8 mouse cellular contexts compared by ENCODE assay signal in the genomic region with DNA sequence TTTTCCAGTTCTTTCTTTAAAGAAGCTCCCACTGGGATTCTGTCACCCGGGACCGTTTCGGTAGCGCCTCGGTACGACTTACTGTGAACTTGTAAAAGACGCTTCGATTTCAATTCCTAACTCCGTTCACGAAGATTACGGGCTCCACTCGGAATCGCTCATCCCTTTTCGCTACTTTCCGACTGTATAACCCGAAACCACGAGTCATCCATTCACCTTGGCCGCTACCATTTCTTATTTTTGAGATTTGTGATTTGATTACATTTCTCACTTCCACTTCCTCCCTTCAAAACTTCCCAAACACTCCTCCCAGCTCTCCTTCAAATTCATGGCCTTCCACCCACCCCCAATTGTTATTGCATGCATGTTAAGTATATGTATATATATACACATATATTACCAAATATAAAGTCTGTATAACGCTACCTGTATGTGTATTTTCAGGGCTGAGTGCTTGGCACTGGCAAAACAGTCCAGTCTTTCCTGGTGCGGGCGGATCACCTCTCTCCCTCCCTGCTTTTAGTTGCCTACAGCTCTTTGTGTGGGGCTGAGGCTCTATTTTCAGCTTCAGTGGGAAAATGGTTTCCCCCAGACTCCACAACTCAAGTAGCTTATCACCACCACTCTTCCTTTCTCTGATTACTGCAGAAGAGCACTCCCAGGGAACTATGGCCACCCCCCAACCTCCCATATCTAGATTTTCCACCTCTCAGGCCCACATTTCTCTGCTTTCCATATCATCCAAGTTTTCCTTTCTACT. TPM values are rescaled to one million over a fixed set of nuclear protein-coding genes. Genes with fewer than 3 reads are reported as not detected.
DNase-seq lines count a peak whose midpoint lies in the region; ATAC-seq and TF ChIP-seq lines count a peak whose summit lies in the region.
"Had no signal": no experiment of that assay in that cellular context is flagged by ENCODE, and none has a peak within 500 bp of the region (broad histone marks: within the 10 kb centered on the region; RNA-seq: fewer than 3 reads in every experiment).

No protein-coding gene starts in this region.

- peak overlapping the region; percentile 17; the same call in 1 of the 2 replicates for H3K9ac ChIP-seq in forebrain, embryonic 15.5 days (replicated peaks)
- peak overlapping the region; percentile 46 for H3K9ac ChIP-seq in liver, embryonic 15.5 days

- peaks cover 4% of the 10 kb centered on the region for H3K4me1 ChIP-seq in testis, adult 2 months (ENCODE audit: control insufficient read depth, insufficient read depth, low read length)
- H3K4me1 ChIP-seq in forebrain, embryonic 15.5 days = peaks cover 12% of the 10 kb centered on the region
- peaks cover 33% of the 10 kb centered on the region for H3K4me1 ChIP-seq in liver, embryonic 15.5 days (replicated peaks)

- H3K27me3 ChIP-seq in testis, adult 2 months (ENCODE audit: control insufficient read depth, insufficient read depth, low read length) = no peaks in the 10 kb centered on the region
- no peaks in the 10 kb centered on the region for H3K27me3 ChIP-seq in forebrain, embryonic 15.5 days
- peaks cover 40% of the 10 kb centered on the region for H3K27me3 ChIP-seq in liver, embryonic 15.5 days

- 6% methylated on average over 21 of the region's 21 CpGs for WGBS in forebrain, embryonic 15.5 days
- WGBS in liver, embryonic 15.5 days (ENCODE audit: insufficient replicate concordance) = 3% methylated on average over 21 of the region's 21 CpGs

- no peak for TF ChIP-seq CTCF in testis, adult 2 months (IDR thresholded peaks at IDR 0.05; ENCODE audit: control insufficient read depth, insufficient read depth, insufficient replicate concordance, low read depth, low read length)

- no peaks in the 10 kb centered on the region for H3K9me3 ChIP-seq in forebrain, embryonic 15.5 days
- no peaks in the 10 kb centered on the region for H3K9me3 ChIP-seq in liver, embryonic 15.5 days (replicated peaks)

- no peak for TF ChIP-seq POLR2A in testis, adult 2 months (IDR thresholded peaks at IDR 0.05; ENCODE audit: control insufficient read depth, low read depth, low read length)

- peaks cover 2% of the 10 kb centered on the region; the same call in 1 of the 2 replicates for H3K36me3 ChIP-seq in testis, adult 2 months (ENCODE audit: control insufficient read depth, insufficient read depth, low read length)
- H3K36me3 ChIP-seq in forebrain, embryonic 15.5 days = peaks cover 14% of the 10 kb centered on the region
- peaks cover 33% of the 10 kb centered on the region for H3K36me3 ChIP-seq in liver, embryonic 15.5 days (replicated peaks)

- DNase-seq in testis, postnatal 10 days (ENCODE audit: low spot score) = no peak
- no peak for DNase-seq in adrenal gland, postnatal 25 days
- no peak for DNase-seq in cerebellum, adult 9-11 months

- H3K4me3 ChIP-seq in testis, adult 2 months (ENCODE audit: control insufficient read depth, low read depth, low read length) = peak overlapping the region; percentile 14
- peak overlapping the region; percentile 42 for H3K4me3 ChIP-seq in forebrain, embryonic 15.5 days
- peak overlapping the region; percentile 58 for H3K4me3 ChIP-seq in liver, embryonic 15.5 days (replicated peaks)

- no peak for ATAC-seq in forebrain, embryonic 15.5 days (replicated peaks)
- no peak for ATAC-seq in liver, embryonic 15.5 days (ENCODE audit: insufficient read depth)
- no peak for ATAC-seq in erythroid progenitor cell, adult 5-6 weeks (replicated peaks; ENCODE audit: low FRiP score, poor library complexity, severe bottlenecking)

- peak overlapping the region; percentile 48 for H3K4me2 ChIP-seq in forebrain, embryonic 15.5 days (replicated peaks)
- peak overlapping the region; percentile 69 for H3K4me2 ChIP-seq in liver, embryonic 15.5 days

- no peak overlapping the region for H3K27ac ChIP-seq in testis, adult 2 months (ENCODE audit: control insufficient read depth, insufficient read depth, low read depth, low read length)
- H3K27ac ChIP-seq in forebrain, embryonic 15.5 days (replicated peaks) = no peak overlapping the region; the same call in 1 of the 2 replicates
- H3K27ac ChIP-seq in liver, embryonic 15.5 days (replicated peaks) = 0 out of 2 replicates have a peak overlapping the region, but pooled peaks have one; percentile 9

RNA-seq across cellular contexts. Expression of gene Hes7, which starts 9.0 kb away (rescaled TPM):
- 0.17 TPM in 2 replicates for polyA plus RNA-seq in testis, adult 2 months (2012; rRNA removed)
- 0.42 and 0.46 TPM in 2 replicates for polyA plus RNA-seq in forebrain, embryonic 15.5 days (2015; fragmentation: Nextera tagmentation; extraction: Ambion mirVana)
- polyA plus RNA-seq in liver, embryonic 15.5 days (2015; fragmentation: Nextera tagmentation; extraction: Ambion mirVana) = 0.12 and 0.18 TPM in 2 replicates
- total RNA-seq in adrenal gland, postnatal 25 days (2021) = not detected in 2 replicates
- total RNA-seq in erythroid progenitor cell, adult 5-6 weeks (2015; ENCODE audit: low replicate concordance) = not detected in 2 replicates
- not detected in 2 replicates for total RNA-seq in erythroid progenitor cell, adult 5-6 weeks (2017; ENCODE audit: low replicate concordance)

RNA-seq across cellular contexts. Expression of gene 9130213A22Rik, which starts 11.2 kb away (rescaled TPM):
- polyA plus RNA-seq in testis, adult 2 months (2012; rRNA removed) = 0.24 and 0.28 TPM in 2 replicates
- 0.31 and 0.38 TPM in 2 replicates for polyA plus RNA-seq in forebrain, embryonic 15.5 days (2015; fragmentation: Nextera tagmentation; extraction: Ambion mirVana)
- 0.07 TPM in 1 of 2 replicates, not detected in the other for polyA plus RNA-seq in liver, embryonic 15.5 days (2015; fragmentation: Nextera tagmentation; extraction: Ambion mirVana)
- 1.2 and 1.6 TPM in 2 replicates for total RNA-seq in adrenal gland, postnatal 25 days (2021)
- total RNA-seq in erythroid progenitor cell, adult 5-6 weeks (2015; ENCODE audit: low replicate concordance) = not detected in 2 replicates
- total RNA-seq in erythroid progenitor cell, adult 5-6 weeks (2017; ENCODE audit: low replicate concordance) = not detected in 2 replicates

RNA-seq across cellular contexts. Expression of gene Aloxe3, which starts 14.5 kb away (rescaled TPM):
- polyA plus RNA-seq in testis, adult 2 months (2012; rRNA removed) = 6.1 and 7.0 TPM in 2 replicates
- polyA plus RNA-seq in forebrain, embryonic 15.5 days (2015; fragmentation: Nextera tagmentation; extraction: Ambion mirVana) = 2.2 and 3.6 TPM in 2 replicates
- 0.13 TPM in 1 of 2 replicates, not detected in the other for polyA plus RNA-seq in liver, embryonic 15.5 days (2015; fragmentation: Nextera tagmentation; extraction: Ambion mirVana)
- total RNA-seq in adrenal gland, postnatal 25 days (2021) = 0.64 and 2.8 TPM in 2 replicates
- not detected in 2 replicates for total RNA-seq in erythroid progenitor cell, adult 5-6 weeks (2015; ENCODE audit: low replicate concordance)
- 3.1 TPM in 1 of 2 replicates, not detected in the other for total RNA-seq in erythroid progenitor cell, adult 5-6 weeks (2017; ENCODE audit: low replicate concordance)
- total RNA-seq: neutrophil, adult 5-6 weeks had no signal

RNA-seq across cellular contexts. Expression of gene Per1, which starts 16.2 kb away (rescaled TPM):
- polyA plus RNA-seq in testis, adult 2 months (2012; rRNA removed) = 103 and 106 TPM in 2 replicates
- 7.6 and 8.2 TPM in 2 replicates for polyA plus RNA-seq in forebrain, embryonic 15.5 days (2015; fragmentation: Nextera tagmentation; extraction: Ambion mirVana)
- 6.4 and 7.6 TPM in 2 replicates for polyA plus RNA-seq in liver, embryonic 15.5 days (2015; fragmentation: Nextera tagmentation; extraction: Ambion mirVana)
- 66.5 and 84.7 TPM in 2 replicates for total RNA-seq in adrenal gland, postnatal 25 days (2021)
- total RNA-seq in erythroid progenitor cell, adult 5-6 weeks (2015; ENCODE audit: low replicate concordance) = 3.4 and 3.6 TPM in 2 replicates
- 3.3 and 7.6 TPM in 2 replicates for total RNA-seq in erythroid progenitor cell, adult 5-6 weeks (2017; ENCODE audit: low replicate concordance)

RNA-seq across cellular contexts. Expression of gene Vamp2, which starts 22.9 kb away (rescaled TPM):
- polyA plus RNA-seq in testis, adult 2 months (2012; rRNA removed) = 36.3 and 43.1 TPM in 2 replicates
- 179 and 188 TPM in 2 replicates for polyA plus RNA-seq in forebrain, embryonic 15.5 days (2015; fragmentation: Nextera tagmentation; extraction: Ambion mirVana)
- 14.9 and 19.6 TPM in 2 replicates for polyA plus RNA-seq in liver, embryonic 15.5 days (2015; fragmentation: Nextera tagmentation; extraction: Ambion mirVana)
- 143 and 163 TPM in 2 replicates for total RNA-seq in adrenal gland, postnatal 25 days (2021)
- 94.1 and 114 TPM in 2 replicates for total RNA-seq in erythroid progenitor cell, adult 5-6 weeks (2015; ENCODE audit: low replicate concordance)
- 18.2 and 31.1 TPM in 2 replicates for total RNA-seq in erythroid progenitor cell, adult 5-6 weeks (2017; ENCODE audit: low replicate concordance)
